Mouse (Mus musculus): ENCODE data around the gene Srrt. TPM values are rescaled to one million over a fixed set of nuclear protein-coding genes. Genes with fewer than 3 reads are reported as not detected.

The Srrt gene
- polyA plus RNA-seq, 1 experiment from 2014 or later, result 88.1 TPM

- ATAC-seq, result no peak
- Histone ChIP-seq H3K9ac (ENCODE audit: low read depth, low read length) (peak overlapping the region; percentile 85), H3K27ac (ENCODE audit: low read depth, low read length) (no peak overlapping the region), H3K9me3 (ENCODE audit: control insufficient read depth, low read length) (no peaks in the 10 kb centered on the region), H3K4me1 (ENCODE audit: control insufficient read depth, insufficient read depth, low read depth, low read length) (peaks cover 23% of the 10 kb centered on the region), H3K4me2 (ENCODE audit: low read length) (peak overlapping the region; percentile 100), H3K36me3 (ENCODE audit: control insufficient read depth, insufficient read depth, low read length) (peaks cover 51% of the 10 kb centered on the region), H3K27me3 (replicated peaks; ENCODE audit: control insufficient read depth, insufficient read depth, low read length) (peaks cover 7% of the 10 kb centered on the region), H3K4me3 (ENCODE audit: low read length) (peak overlapping the region; percentile 64)
- 81% methylated on average over 9 of the region's 9 CpGs for WGBS
Observed at GRCm38 (mm10) chr5:137295296-137295695, 12.2 kb downstream of the Srrt start.

GRCm38 (mm10) chr5:137294744-137295093 lies 12.8 kb downstream of the Srrt start:
- peak overlapping the region; percentile 64 for H3K4me3 ChIP-seq (ENCODE audit: low read length)
- peaks cover 23% of the 10 kb centered on the region for H3K4me1 ChIP-seq (ENCODE audit: control insufficient read depth, insufficient read depth, low read depth, low read length)
- H3K27ac ChIP-seq (ENCODE audit: low read depth, low read length), result peak overlapping the region; percentile 90
- H3K4me2 ChIP-seq (ENCODE audit: low read length), result peak overlapping the region; percentile 100
- peak overlapping the region; percentile 85 for H3K9ac ChIP-seq (ENCODE audit: low read depth, low read length)
- no peaks in the 10 kb centered on the region for H3K9me3 ChIP-seq (ENCODE audit: control insufficient read depth, low read length)
- peaks cover 11% of the 10 kb centered on the region for H3K27me3 ChIP-seq (replicated peaks; ENCODE audit: control insufficient read depth, insufficient read depth, low read length)
- WGBS, result 8% methylated on average over 18 of the region's 18 CpGs
- peak; percentile 64 for ATAC-seq
- H3K36me3 ChIP-seq (ENCODE audit: control insufficient read depth, insufficient read depth, low read length), result peaks cover 45% of the 10 kb centered on the region

- Histone ChIP-seq H3K4me3 (ENCODE audit: low read length) (peak within 1 kb of the TSS; percentile 64), H3K27me3 (replicated peaks; ENCODE audit: control insufficient read depth, insufficient read depth, low read length) (peaks cover 13% of the 10 kb centered on the region), H3K36me3 (ENCODE audit: control insufficient read depth, insufficient read depth, low read length) (peaks cover 39% of the 10 kb centered on the region), H3K27ac (ENCODE audit: low read depth, low read length) (peak within 1 kb of the TSS; percentile 90), H3K4me2 (ENCODE audit: low read length) (peak within 1 kb of the TSS; percentile 100), H3K9ac (ENCODE audit: low read depth, low read length) (peak within 1 kb of the TSS; percentile 85), H3K9me3 (ENCODE audit: control insufficient read depth, low read length) (no peaks in the 10 kb centered on the region), H3K4me1 (ENCODE audit: control insufficient read depth, insufficient read depth, low read depth, low read length) (peaks cover 29% of the 10 kb centered on the region)
- peak; percentile 96 for ATAC-seq
- WGBS, result under 1% methylated on average over 52 of the region's 52 CpGs
Observed at GRCm38 (mm10) chr5:137293839-137294743, 13.4 kb downstream of the Srrt start, which contains the start of gene Ufsp1. Ufsp1 (plus strand) TSS chr5:137294629.

- Histone ChIP-seq H3K27me3 (replicated peaks; ENCODE audit: control insufficient read depth, insufficient read depth, low read length) (peaks cover 13% of the 10 kb centered on the region), H3K9ac (ENCODE audit: low read depth, low read length) (peak overlapping the region; percentile 80), H3K4me2 (ENCODE audit: low read length) (peak overlapping the region; percentile 100), H3K9me3 (ENCODE audit: control insufficient read depth, low read length) (no peaks in the 10 kb centered on the region), H3K4me3 (ENCODE audit: low read length) (peak overlapping the region; percentile 64), H3K36me3 (ENCODE audit: control insufficient read depth, insufficient read depth, low read length) (peaks cover 34% of the 10 kb centered on the region), H3K27ac (ENCODE audit: low read depth, low read length) (peak overlapping the region; percentile 90), H3K4me1 (ENCODE audit: control insufficient read depth, insufficient read depth, low read depth, low read length) (peaks cover 30% of the 10 kb centered on the region)
- peak; percentile 11; the same call in 1 of the 2 replicates for ATAC-seq
- WGBS, result under 1% methylated on average over 15 of the region's 15 CpGs
Observed at GRCm38 (mm10) chr5:137293282-137293681, 14.2 kb downstream of the Srrt start.

- WGBS, result 72% methylated on average over 15 of the region's 15 CpGs
- peaks cover 16% of the 10 kb centered on the region for H3K36me3 ChIP-seq (ENCODE audit: control insufficient read depth, insufficient read depth, low read length)
- ATAC-seq, result no peak
- no peak overlapping the region for H3K4me3 ChIP-seq (ENCODE audit: low read length)
- no peak overlapping the region for H3K4me2 ChIP-seq (ENCODE audit: low read length)
- H3K27ac ChIP-seq (ENCODE audit: low read depth, low read length), result no peak overlapping the region
- no peak overlapping the region for H3K9ac ChIP-seq (ENCODE audit: low read depth, low read length)
- peaks cover 33% of the 10 kb centered on the region for H3K4me1 ChIP-seq (ENCODE audit: control insufficient read depth, insufficient read depth, low read depth, low read length)
- H3K9me3 ChIP-seq (ENCODE audit: control insufficient read depth, low read length), result no peaks in the 10 kb centered on the region
- H3K27me3 ChIP-seq (replicated peaks; ENCODE audit: control insufficient read depth, insufficient read depth, low read length), result peaks cover 13% of the 10 kb centered on the region
Observed at GRCm38 (mm10) chr5:137291381-137291926, 16.0 kb downstream of the Srrt start.

- no peak for ATAC-seq
- Histone ChIP-seq H3K9ac (ENCODE audit: low read depth, low read length) (peak overlapping the region; percentile 22; the same call in 1 of the 2 replicates), H3K4me1 (ENCODE audit: control insufficient read depth, insufficient read depth, low read depth, low read length) (peaks cover 33% of the 10 kb centered on the region), H3K4me3 (ENCODE audit: low read length) (no peak overlapping the region; the same call in 1 of the 2 replicates), H3K9me3 (ENCODE audit: control insufficient read depth, low read length) (no peaks in the 10 kb centered on the region), H3K27me3 (replicated peaks; ENCODE audit: control insufficient read depth, insufficient read depth, low read length) (peaks cover 13% of the 10 kb centered on the region), H3K36me3 (ENCODE audit: control insufficient read depth, insufficient read depth, low read length) (peaks cover 8% of the 10 kb centered on the region), H3K27ac (ENCODE audit: low read depth, low read length) (no peak overlapping the region), H3K4me2 (ENCODE audit: low read length) (peak overlapping the region; percentile 93)
- 27% methylated on average over 15 of the region's 15 CpGs for WGBS
Observed at GRCm38 (mm10) chr5:137290677-137291076, 16.8 kb downstream of the Srrt start.

- no peaks in the 10 kb centered on the region for H3K36me3 ChIP-seq (ENCODE audit: control insufficient read depth, insufficient read depth, low read length)
- H3K9me3 ChIP-seq (ENCODE audit: control insufficient read depth, low read length), result no peaks in the 10 kb centered on the region
- H3K27me3 ChIP-seq (replicated peaks; ENCODE audit: control insufficient read depth, insufficient read depth, low read length), result peaks cover 13% of the 10 kb centered on the region
- peak overlapping the region; percentile 74 for H3K9ac ChIP-seq (ENCODE audit: low read depth, low read length)
- ATAC-seq, result no peak
- WGBS, result 55% methylated on average over 13 of the region's 13 CpGs
- no peak overlapping the region for H3K27ac ChIP-seq (ENCODE audit: low read depth, low read length)
- H3K4me3 ChIP-seq (ENCODE audit: low read length), result peak overlapping the region; percentile 66
- H3K4me2 ChIP-seq (ENCODE audit: low read length), result peak overlapping the region; percentile 93
- peaks cover 29% of the 10 kb centered on the region for H3K4me1 ChIP-seq (ENCODE audit: control insufficient read depth, insufficient read depth, low read depth, low read length)
Observed at GRCm38 (mm10) chr5:137289591-137290365, 17.7 kb downstream of the Srrt start.

- no peak overlapping the region for H3K27ac ChIP-seq (ENCODE audit: low read depth, low read length)
- WGBS, result 3% methylated on average over 25 of the region's 25 CpGs
Observed at GRCm38 (mm10) chr5:137288999-137289470, 18.4 kb downstream of the Srrt start.

More at GRCm38 (mm10) chr5:137288999-137289470, 18.4 kb downstream of the Srrt start:
- H3K4me1 ChIP-seq (ENCODE audit: control insufficient read depth, insufficient read depth, low read depth, low read length), result peaks cover 27% of the 10 kb centered on the region
- H3K9ac ChIP-seq (ENCODE audit: low read depth, low read length), result peak overlapping the region; percentile 74
- peak overlapping the region; percentile 66 for H3K4me3 ChIP-seq (ENCODE audit: low read length)
- no peaks in the 10 kb centered on the region for H3K36me3 ChIP-seq (ENCODE audit: control insufficient read depth, insufficient read depth, low read length)
- ATAC-seq, result no peak
- H3K4me2 ChIP-seq (ENCODE audit: low read length), result peak overlapping the region; percentile 93
- H3K9me3 ChIP-seq (ENCODE audit: control insufficient read depth, low read length), result no peaks in the 10 kb centered on the region
- peaks cover 13% of the 10 kb centered on the region for H3K27me3 ChIP-seq (replicated peaks; ENCODE audit: control insufficient read depth, insufficient read depth, low read length)
